Mouse (Mus musculus): ENCODE measurements at regions not wholly inside any gene's neighbourhood (a gene's known extent, or its start where the extent isn't known, plus 50 kb on each side); places are given as distances from the start of the nearest gene placed in this dataset.

- H3K4me3 ChIP-seq = no peak overlapping the region
- no peak for DNase-seq (ENCODE audit: low spot score in 2 of 2)
Measured at GRCm38 (mm10) chr1:45575131-45575530, 72.0 kb upstream of the Col5a2 start.

DNA sequence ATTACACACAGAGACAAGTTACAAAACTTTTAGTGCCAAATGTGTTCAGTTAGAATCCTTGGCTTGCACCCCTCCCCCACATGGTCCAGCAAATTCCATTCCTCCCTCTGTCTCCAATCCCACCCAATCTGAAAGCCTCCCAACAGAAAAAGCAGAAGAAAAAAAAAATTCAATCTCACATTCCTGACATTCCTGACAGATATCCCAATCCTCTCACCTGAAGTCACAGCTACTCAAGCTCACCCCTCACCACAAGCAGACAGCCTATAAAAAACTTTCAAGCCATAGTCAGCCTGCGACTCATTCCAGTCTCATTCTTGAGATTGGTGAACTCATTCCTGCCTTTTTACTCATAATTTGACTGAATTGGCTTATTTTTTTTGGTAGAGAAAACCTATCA is 77.4 kb upstream of the Col5a2 start:
- DNase-seq (ENCODE audit: low spot score in 2 of 2) = no peak
- TF ChIP-seq CTCF (conservative IDR thresholded peaks at IDR 0.05) = no peak
- no peak overlapping the region for H3K27ac ChIP-seq
- no peak overlapping the region for H3K4me3 ChIP-seq

More at GRCm38 (mm10) chr1:45575131-45575530, 72.0 kb upstream of the Col5a2 start:
- TF ChIP-seq CTCF (conservative IDR thresholded peaks at IDR 0.05) = no peak
- no peak overlapping the region for H3K27ac ChIP-seq

DNA sequence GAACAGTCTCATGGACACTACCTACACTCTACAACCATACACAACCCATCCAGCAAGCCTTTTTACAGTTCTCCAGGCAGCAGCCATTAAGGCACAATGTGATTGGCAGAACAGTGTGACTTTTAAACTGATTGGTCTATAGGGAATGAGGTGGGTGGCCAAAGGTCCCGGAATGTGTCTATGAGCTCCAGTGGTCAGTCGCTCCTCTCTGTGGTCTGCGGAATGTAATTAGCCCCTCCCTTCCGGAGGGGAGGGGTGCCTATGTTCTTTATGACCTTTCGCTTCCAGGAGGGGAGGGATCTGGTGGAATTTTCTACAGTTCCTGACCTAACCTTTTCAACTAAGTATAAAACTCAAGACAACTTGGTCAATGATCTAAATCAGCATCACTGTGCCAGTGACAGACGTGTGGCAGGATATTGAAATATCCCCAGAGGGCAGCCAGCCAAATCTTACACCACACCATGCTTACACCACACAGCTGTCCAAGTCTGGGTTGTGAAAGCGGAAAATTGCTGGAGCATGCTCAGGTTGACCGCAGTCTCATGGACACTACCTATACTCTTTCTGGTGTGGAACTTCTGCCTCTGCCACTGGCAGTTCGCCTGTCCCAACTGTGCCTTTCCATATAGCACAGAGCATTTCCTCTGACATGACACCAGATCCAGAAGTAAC is 84.4 kb upstream of the Col5a2 start:
- H3K4me3 ChIP-seq = no peak overlapping the region
- no peak for DNase-seq (ENCODE audit: low spot score in 2 of 2)
- no peak for TF ChIP-seq CTCF (conservative IDR thresholded peaks at IDR 0.05)
- no peak overlapping the region for H3K27ac ChIP-seq

DNA sequence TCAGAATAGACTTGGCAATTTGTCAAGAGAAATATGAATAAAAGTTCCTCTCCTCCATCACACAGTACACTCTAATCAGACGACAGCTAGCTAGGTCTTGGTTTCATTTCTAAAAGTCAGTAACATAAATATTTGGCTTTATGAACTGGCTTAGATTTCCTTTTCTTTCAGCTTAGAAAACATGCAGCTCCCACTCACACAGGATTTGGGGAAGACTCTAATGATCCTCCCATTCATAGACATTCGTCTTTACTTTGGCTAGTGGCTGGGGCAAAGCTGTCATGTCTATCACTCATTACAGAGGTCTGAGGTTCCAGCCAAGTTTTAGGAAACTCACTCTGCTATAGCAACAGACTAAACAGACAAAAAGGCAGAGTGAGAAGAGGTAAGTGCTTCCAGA is 94.2 kb upstream of the Col5a2 start:
- H3K27ac ChIP-seq = no peak overlapping the region
- no peak overlapping the region for H3K4me3 ChIP-seq
- no peak for DNase-seq (ENCODE audit: low spot score in 2 of 2)
- TF ChIP-seq CTCF (conservative IDR thresholded peaks at IDR 0.05) = no peak

DNA sequence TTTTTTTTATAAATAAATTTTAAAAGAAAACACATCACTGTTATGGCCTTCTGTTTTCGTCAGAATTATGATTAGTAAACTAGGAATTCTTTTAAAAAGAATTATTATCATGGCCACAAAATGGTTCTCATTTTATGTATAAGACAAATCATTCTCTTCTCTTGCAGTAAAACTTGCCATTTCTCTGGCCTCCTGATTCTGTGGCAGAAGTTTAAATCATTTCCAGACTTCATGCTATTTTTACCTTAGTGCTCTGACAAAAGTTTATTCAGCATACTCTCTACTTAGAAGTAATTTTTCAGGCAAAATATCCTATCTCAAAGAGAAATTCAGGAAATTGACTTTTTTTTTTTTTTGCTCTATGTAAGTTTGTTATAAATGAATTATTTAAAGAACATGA is 96.3 kb upstream of the Col5a2 start:
- DNase-seq (ENCODE audit: low spot score in 2 of 2) = no peak
- no peak for TF ChIP-seq CTCF (conservative IDR thresholded peaks at IDR 0.05)
- Histone ChIP-seq H3K4me3 (no peak overlapping the region), H3K27ac (no peak overlapping the region)

- DNase-seq (ENCODE audit: low spot score in 2 of 2) = no peak
- TF ChIP-seq CTCF (conservative IDR thresholded peaks at IDR 0.05) = no peak
- H3K27ac ChIP-seq = no peak overlapping the region
- H3K4me3 ChIP-seq = no peak overlapping the region
Measured at GRCm38 (mm10) chr1:45600011-45600410, 96.9 kb upstream of the Col5a2 start.

- no peak for TF ChIP-seq CTCF (conservative IDR thresholded peaks at IDR 0.05)
- H3K4me3 ChIP-seq = no peak overlapping the region
- H3K27ac ChIP-seq = no peak overlapping the region
- no peak for DNase-seq (ENCODE audit: low spot score in 2 of 2)
Measured at GRCm38 (mm10) chr1:45605571-45605970, 102.5 kb upstream of the Col5a2 start.

DNA sequence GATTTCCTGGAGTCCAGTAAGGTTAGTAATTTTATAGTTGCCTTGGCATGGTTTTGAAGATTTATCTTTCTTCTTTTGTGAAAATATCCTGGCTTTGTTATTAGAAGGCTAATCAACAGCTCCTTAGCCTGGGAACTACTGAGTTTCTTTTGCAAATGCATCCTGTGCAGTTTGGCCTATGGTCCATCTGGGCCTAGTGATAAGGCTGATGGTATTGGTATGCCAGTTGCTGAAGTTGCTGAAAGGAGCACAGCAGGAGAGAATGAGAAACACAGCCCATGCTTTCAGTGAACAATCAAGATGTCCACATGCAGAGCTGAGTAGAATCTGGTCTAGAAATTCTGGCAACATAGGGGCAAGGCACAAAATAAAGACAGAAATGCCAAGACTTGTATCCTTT is 105.2 kb upstream of the Col5a2 start:
- no peak for DNase-seq (ENCODE audit: low spot score in 2 of 2)
- no peak for TF ChIP-seq CTCF (conservative IDR thresholded peaks at IDR 0.05)
- H3K27ac ChIP-seq = no peak overlapping the region
- H3K4me3 ChIP-seq = no peak overlapping the region

GRCm38 (mm10) chr1:45619008-45619407 is 115.9 kb upstream of the Col5a2 start:
- no peak for DNase-seq (ENCODE audit: low spot score in 2 of 2)
- no peak for TF ChIP-seq CTCF (conservative IDR thresholded peaks at IDR 0.05)
- H3K4me3 ChIP-seq = no peak overlapping the region
- no peak overlapping the region for H3K27ac ChIP-seq

- no peak for TF ChIP-seq CTCF (conservative IDR thresholded peaks at IDR 0.05)
- Histone ChIP-seq H3K27ac (no peak overlapping the region), H3K4me3 (no peak overlapping the region)
- no peak for DNase-seq (ENCODE audit: low spot score in 2 of 2)
Measured at GRCm38 (mm10) chr1:45625921-45626320, 122.8 kb upstream of the Col5a2 start.

DNA sequence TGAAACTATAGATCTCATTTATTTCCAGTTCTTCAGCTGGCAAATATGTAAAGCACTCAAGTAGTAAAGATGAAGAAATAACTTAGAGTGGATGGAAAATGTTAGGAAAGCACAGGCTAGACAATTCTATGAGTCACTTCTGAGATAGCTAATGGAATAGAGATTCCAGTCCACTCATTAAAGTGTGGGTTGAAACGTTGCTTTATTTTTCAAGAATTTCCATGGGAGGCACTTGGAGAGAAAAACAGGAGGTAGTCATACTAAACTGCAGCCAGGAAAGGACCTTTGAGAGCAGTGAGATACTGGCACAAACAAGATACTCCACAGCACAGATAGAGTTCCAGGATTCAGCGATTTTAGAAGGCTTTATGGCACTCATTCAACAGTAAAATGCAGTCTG is 123.7 kb upstream of the Col5a2 start:
- DNase-seq (ENCODE audit: low spot score in 2 of 2) = no peak
- no peak for TF ChIP-seq CTCF (conservative IDR thresholded peaks at IDR 0.05)
- H3K27ac ChIP-seq = no peak overlapping the region
- H3K4me3 ChIP-seq = no peak overlapping the region

DNA sequence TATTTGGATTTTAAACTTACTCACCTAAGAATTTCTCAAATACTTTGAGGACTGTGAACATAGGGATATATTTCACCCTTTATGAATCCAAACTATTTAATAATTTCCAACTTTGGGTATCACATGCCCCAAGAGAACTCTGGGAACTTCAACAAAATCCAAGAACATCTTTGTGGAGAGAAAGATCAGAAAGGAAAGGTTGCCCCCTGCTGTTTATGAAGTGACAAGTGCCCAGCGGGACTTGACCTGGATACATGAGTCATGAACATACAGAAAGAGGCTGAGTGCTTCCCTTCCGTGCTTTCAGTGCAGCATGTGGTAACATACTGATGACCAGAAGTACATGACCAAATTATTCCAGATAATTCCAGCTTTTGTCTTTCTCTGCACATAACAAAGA is 124.8 kb upstream of the Col5a2 start:
- DNase-seq (ENCODE audit: low spot score in 2 of 2) = peak in 1 of 2 experiments; percentile 32
- Histone ChIP-seq H3K4me3 (no peak overlapping the region), H3K27ac (no peak overlapping the region)
- TF ChIP-seq CTCF (conservative IDR thresholded peaks at IDR 0.05) = peak; percentile 82

- TF ChIP-seq CTCF (conservative IDR thresholded peaks at IDR 0.05) = no peak
- H3K27ac ChIP-seq = no peak overlapping the region
- DNase-seq (ENCODE audit: low spot score in 2 of 2) = no peak
- H3K4me3 ChIP-seq = no peak overlapping the region
Measured at GRCm38 (mm10) chr1:45647301-45647700, 144.2 kb upstream of the Col5a2 start.

GRCm38 (mm10) chr1:45653248-45653647 is 141.7 kb upstream of the Wdr75 start:
- H3K4me3 ChIP-seq = no peak overlapping the region
- no peak for DNase-seq (ENCODE audit: low spot score in 2 of 2)
- H3K27ac ChIP-seq = no peak overlapping the region
- no peak for TF ChIP-seq CTCF (conservative IDR thresholded peaks at IDR 0.05)
